ENCODE assay signal across 8 mouse cellular contexts in the genomic region with DNA sequence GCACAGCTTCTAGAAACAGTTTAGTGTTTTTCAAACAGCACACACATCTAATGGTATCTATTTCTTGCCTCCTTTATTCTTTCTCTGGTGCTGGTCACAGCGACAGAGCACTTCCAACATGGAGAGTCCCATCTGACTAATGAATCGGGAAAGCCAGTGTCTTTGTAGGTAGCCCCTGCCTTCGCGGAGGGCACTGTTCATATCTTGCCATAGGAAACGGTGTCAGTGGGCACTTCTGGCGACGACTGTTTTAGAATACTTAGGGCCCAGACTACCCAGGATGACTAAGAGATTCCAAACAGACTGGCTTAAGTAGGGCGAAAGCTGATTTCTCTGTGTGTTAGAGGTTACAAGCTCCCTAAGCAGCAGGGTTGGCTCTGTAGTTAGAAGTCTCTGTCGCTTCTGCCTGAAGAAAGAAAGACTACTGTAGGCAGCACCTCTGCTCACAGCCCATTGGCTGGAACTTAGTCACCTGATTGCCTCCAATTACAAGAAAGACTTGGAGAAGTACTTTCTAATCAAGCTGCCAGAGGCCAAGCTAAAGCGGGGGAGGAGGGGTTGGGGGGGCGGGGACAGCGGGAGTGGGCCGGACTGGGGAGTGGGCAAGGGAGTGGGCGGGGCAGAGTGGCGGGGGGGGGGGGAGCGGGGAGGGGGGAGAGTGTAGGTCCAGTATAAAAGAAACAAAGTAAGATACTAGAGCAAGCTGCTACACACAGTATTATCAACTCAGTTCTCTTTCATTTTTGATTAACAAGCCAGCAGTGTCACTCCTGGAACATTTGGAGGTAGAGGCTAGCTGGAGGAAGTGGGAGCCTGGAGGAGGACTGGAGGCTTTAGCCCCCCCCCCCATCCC. TPM values are rescaled to one million over a fixed set of nuclear protein-coding genes. Genes with fewer than 3 reads are reported as not detected.
DNase-seq lines count a peak whose midpoint lies in the region; ATAC-seq and TF ChIP-seq lines count a peak whose summit lies in the region.

No protein-coding gene starts in this region.

- H3K9ac ChIP-seq in intestine, embryonic 15.5 days: no peak overlapping the region

- ATAC-seq in intestine, embryonic 15.5 days: peak; percentile 81

- no peaks in the 10 kb centered on the region for H3K27me3 ChIP-seq in testis, adult 2 months (ENCODE audit: control insufficient read depth, insufficient read depth, low read length)
- no peaks in the 10 kb centered on the region for H3K27me3 ChIP-seq in intestine, embryonic 15.5 days (replicated peaks)

- TF ChIP-seq CTCF in testis, adult 2 months (IDR thresholded peaks at IDR 0.05; ENCODE audit: control insufficient read depth, insufficient read depth, insufficient replicate concordance, low read depth, low read length): no peak

- no peak for DNase-seq in testis, postnatal 10 days (ENCODE audit: low spot score)
- peak; percentile 42 for DNase-seq in embryo, embryonic 10.5 days (ENCODE audit: low spot score)
- DNase-seq in lung, adult 18-20 months: peak; percentile 59 to 63
- DNase-seq in cerebellum, adult 9-11 months: no peak
- no peak for DNase-seq in ovary, postnatal 10 days (ENCODE audit: low spot score)
- DNase-seq in urinary bladder, adult 2 months (ENCODE audit: low spot score): no peak

- no peak for TF ChIP-seq POLR2A in testis, adult 2 months (IDR thresholded peaks at IDR 0.05; ENCODE audit: control insufficient read depth, low read depth, low read length)

- peak overlapping the region; percentile 24; the same call in 1 of the 2 replicates for H3K4me2 ChIP-seq in intestine, embryonic 15.5 days (replicated peaks)

- no peaks in the 10 kb centered on the region for H3K36me3 ChIP-seq in testis, adult 2 months (ENCODE audit: control insufficient read depth, insufficient read depth, low read length)
- H3K36me3 ChIP-seq in intestine, embryonic 15.5 days: no peaks in the 10 kb centered on the region

- H3K9me3 ChIP-seq in intestine, embryonic 15.5 days: no peaks in the 10 kb centered on the region

- H3K27ac ChIP-seq in testis, adult 2 months (ENCODE audit: control insufficient read depth, insufficient read depth, low read depth, low read length): 0 out of 2 replicates have a peak overlapping the region, but pooled peaks have one; percentile 33
- no peak overlapping the region for H3K27ac ChIP-seq in intestine, embryonic 15.5 days

- H3K4me1 ChIP-seq in testis, adult 2 months (ENCODE audit: control insufficient read depth, insufficient read depth, low read length): peaks cover 14% of the 10 kb centered on the region
- no peaks in the 10 kb centered on the region for H3K4me1 ChIP-seq in intestine, embryonic 15.5 days (replicated peaks)

- H3K4me3 ChIP-seq in testis, adult 2 months (ENCODE audit: control insufficient read depth, low read depth, low read length): no peak overlapping the region
- H3K4me3 ChIP-seq in intestine, embryonic 15.5 days (replicated peaks): peak overlapping the region; percentile 6; the same call in 1 of the 2 replicates

- WGBS in intestine, embryonic 15.5 days: 16% methylated on average over 13 of the region's 16 CpGs

RNA-seq across cellular contexts. Expression of gene Vrk1, which starts 28.7 kb away (rescaled TPM):
- polyA plus RNA-seq in testis, adult 2 months (2012; rRNA removed): 9.2 and 11.6 TPM in 2 replicates
- 67.7 and 70.6 TPM in 2 replicates for polyA plus RNA-seq in intestine, embryonic 15.5 days (2015; fragmentation: Nextera tagmentation; extraction: Ambion mirVana)
- 14.1 and 14.4 TPM in 2 replicates for polyA plus RNA-seq in urinary bladder, adult 2 months (2012; rRNA removed)

Comparison
In these comparisons a context has a peak if more than half of its experiments do, and no peak if none do; other contexts are left out.
1. DNase-seq: peak in embryo, embryonic 10.5 days (single experiment) and lung, adult 18-20 months (2 of 2); none in testis, postnatal 10 days (single experiment), cerebellum, adult 9-11 months (single experiment), ovary, postnatal 10 days (single experiment) and urinary bladder, adult 2 months (single experiment).